Mouse (Mus musculus) brain, embryonic 18.5 days (tissue): ENCODE results near the gene Ank3.
A peak's percentile ranks its signal among the peaks of the same experiment; 100 is the strongest.

ENCODE experiments used
- DNase-seq: peaks from one replicate; pipeline ENCODE4 v3.0.0-alpha.2; 2012; ENCODE audit warnings: low read depth, low spot score

Gene Ank3

DNA sequence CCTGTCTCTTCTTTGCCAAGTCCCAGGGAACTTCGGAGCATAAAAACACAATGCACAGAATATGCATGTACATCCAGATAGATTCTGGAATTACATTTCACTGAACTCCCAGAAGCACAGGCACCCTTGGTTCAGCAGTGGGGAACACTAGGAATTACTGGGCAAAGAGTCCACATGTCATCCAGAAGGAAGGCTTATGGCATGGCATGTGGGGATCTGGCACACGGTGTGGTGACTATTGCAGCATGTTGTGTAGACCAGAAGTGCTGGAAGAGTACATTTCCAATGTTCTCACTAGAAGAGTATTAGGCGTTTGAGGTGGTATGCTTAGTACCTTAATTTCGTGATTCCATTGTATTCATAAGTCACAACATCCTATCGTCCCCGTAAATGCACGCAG lies 422.7 kb downstream of the Ank3 start:
- no peak for DNase-seq

DNA sequence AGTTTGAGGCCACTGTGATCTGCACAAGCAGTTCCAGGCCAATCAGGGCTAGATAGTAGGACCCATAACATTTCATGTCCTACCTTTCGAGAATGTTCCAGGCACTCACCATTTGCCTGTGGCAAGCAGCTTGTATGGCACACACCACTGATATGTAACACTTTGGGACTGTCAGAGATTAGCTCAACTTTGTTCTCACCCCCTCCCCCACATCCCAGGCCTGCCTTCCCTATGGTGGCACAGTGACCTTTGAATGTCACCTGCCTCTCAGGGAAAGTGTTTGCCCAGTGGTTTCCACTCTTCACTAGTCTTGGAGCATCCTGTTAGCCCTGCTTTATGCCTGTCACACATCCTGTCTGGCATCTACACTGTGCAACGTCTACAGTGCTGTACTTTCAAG lies 430.2 kb downstream of the Ank3 start:
- DNase-seq = no peak

DNA sequence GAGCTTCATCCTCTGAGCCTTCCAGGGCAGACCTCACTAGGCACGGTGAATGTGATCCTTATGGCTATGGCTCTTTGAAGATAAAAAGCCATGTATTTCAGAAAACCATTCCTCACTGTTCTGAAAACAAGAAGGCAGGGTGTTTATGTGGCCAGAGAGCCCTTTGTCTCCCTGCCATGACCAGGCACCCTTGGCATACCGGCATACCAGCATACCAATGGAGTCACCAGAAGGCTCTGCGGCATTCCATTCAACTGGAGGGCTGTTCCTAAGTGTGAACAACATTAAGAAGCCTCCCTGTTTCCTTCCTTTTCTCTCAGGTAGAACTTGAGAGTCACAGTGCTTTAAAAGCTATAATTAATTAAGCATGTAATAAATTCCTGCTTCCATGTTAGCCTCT lies 430.7 kb downstream of the Ank3 start:
- DNase-seq = no peak

DNA sequence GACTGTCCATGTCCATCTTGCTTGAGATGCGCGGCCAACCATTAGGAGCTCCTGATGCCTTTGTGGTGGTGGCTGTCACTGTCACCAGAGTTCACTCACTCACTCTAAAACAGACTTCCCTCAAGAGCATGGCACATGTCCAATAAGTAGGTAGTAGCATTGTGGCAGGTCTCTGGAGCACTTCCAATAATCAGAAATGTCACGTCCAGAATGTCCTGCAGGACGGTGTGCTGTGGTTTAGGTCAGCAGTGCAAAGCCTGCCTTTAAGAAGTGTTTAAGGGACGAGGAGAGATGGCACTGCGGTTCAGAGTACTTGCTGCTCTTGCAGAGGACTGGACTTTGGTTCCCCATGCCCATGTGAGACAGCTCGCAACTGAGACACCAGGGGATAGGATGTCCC lies 433.0 kb downstream of the Ank3 start:
- no peak for DNase-seq

DNA sequence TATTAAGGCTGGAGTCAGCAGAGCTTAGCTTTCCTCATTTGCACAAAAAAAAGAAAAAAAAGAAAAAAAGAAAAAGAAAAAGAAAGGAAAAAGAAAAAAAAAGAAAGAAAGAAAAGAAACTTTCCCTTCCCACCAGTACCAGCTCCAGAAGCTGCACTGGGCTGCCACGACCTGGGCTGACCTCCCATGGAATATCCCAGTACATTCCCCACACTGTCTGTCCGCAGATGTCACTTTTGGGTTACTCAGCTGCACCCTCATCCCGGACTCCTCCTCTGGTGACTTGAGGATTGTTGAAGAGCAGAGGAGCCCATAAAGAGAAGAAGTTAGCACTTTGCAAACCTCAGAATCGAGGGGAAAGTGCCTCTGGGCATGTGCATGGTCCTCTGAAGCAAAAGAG lies 433.7 kb downstream of the Ank3 start:
- no peak for DNase-seq

DNA sequence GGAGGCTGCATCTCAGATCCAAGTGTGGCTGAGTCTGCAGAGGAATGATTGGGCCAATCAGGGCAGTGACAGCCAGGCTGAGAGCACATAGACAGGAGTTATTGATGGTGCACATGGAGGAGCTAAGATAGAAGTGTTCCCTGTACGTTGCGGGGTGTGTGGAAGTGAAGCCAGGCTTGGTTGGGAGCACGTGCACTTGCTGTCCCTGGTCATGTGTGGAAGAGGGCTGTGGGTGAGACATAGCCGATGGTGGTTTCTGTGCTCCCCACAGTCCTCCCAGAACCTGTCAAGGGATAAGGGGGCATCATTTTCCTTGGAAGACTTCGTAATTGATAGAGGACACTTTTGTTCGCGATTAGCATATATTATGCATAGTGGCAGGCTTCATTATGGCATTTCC lies 434.2 kb downstream of the Ank3 start:
- DNase-seq = no peak

DNA sequence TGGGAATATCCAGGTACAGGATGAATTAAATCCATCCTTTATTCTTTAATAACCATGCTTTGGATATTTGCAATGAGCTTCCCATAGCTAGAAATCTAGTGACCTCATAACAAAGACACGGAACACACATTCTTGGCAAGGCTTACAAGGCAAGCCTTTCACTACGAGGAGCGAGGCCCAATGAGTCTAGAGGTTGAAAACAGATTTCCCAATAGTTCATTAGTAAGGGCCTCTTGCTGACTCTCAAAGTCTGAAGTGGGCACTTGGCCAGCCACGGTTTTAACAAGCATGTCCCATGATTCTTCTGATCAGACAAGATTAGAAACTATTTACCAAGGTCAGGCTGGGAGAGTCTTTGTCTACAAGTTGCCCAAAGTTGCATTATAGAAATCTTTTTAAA lies 436.1 kb downstream of the Ank3 start:
- no peak for DNase-seq

DNA sequence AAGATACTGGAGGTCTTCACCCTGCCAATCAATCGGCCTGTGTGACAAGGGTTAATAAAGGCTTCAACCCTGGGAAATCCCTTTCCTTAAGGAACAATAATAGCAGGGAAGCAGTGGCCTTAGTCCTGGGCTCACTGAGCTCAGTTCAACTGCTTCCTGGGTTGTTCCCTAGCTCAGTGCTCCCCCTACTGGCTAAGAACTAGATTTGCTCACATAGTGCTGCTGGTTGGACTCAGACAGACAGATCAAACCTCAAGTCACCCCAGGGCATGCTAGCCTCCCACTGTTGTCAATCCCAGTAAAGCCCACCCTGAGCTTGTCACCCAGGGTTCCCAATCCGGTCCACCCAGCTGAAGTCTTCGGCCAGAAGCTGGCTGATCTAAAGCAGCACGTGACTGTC lies 447.2 kb downstream of the Ank3 start:
- peak; percentile 36 for DNase-seq

DNA sequence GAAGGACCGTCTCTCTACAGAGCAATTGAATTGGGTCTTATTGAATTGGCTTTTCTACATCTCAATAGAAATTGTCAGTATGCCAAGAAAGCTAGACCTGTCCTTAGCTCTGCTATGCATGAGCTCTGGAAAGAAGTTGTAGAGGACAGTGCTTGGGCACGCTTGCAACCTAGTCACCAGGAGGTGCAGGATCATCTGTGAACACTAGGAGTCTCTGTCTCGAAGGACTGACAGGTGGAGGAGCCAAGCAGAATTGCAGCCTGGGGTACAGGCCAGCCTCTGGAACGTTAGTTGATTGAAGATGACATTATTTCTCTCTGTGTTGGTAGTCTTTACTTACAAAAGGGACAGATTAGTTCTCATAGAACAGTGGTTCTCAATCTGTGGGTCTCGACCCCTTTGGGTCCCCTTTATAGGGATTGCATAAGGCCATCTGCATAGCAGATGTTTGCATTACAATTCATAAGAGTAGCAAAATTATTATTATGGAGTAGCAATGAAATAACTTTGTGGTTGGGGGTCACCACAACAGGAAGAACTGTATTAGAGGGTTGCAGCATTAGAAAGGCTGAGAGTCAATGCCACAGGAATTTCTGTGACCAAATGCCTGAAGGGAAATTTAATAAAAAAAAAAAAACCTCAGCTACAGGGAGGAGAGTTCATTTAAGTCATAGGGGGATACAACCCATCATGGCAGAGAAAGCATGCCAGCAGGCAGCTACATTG lies 454.0 kb downstream of the Ank3 start:
- no peak for DNase-seq

DNA sequence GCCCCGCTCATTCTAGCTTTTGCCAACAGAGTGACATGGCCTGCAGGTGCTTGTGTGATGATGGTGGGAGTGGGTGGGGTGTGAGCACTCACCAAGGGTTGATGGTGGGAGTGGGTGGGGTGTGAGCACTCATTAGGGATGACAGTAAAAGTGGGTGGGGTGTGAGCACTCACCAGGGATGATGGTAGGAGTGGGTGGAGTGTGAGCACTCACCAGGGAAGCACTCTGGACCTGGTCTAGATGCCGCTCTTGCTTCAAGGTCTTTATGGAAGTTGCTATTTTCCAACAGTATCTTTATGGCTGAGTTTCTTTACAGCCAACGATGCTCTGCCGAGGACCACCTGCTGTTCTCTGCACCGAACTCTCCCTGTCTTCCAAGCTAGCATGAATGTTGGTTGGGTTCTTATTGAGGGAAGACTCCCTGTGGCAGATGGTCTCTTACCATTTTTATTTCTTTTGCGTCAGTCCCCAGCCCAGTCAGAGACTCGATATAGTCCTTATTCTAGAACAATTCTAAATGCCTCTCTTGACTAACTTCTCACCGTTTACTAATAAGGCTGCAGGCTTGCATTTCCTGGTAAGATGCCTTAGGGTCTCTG lies 456.1 kb downstream of the Ank3 start:
- DNase-seq = no peak

DNA sequence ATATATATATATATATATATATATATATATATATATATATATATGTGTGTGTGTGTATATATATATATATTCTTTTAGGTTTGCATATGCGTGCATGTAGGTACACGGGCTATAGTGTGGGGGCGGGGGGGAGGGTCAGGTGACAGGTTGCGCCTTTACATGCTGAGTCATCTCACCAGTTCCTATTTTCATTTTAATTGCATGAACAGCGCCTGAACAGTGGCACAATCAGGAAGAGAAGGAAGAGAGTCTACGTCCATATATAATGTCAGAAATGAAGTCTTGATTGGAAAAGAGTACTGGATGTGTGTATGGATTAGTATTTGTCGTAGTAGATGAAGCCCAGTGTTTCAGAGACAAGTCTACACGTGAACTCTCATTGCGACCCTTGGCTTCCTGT lies 459.4 kb downstream of the Ank3 start:
- no peak for DNase-seq

DNA sequence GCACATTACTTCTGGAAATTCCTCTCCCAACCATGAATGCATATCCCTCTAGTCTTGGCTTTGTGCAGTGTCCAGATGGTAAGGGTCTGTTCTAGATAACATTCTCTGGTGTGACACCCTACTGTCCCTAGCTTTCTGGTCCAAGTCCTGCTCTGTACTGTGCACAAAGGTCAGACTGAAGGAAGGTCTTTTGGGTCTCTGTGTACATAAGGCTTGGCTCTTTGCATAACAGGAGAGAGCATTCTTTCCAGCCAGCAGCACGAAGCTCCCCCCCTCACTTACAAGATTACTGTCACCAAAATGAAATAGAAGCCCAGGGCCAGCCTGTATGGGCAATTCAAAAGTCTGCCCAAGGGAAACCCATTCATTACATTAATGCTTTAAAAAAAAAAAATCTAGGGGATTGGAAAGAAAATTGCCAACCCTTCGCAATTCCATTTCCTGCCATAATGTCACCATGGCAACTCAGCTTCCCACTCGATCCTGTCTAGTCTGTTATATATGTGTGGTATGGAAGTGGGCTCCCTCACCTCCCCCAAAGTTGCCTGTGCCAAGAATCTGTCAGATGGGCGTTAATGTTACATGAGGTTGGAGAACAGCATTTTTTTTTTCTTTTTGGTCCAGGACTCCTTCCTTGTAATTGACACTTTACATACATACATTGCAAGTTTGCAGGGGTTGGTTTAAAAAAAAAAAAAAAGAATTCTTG lies 460.5 kb downstream of the Ank3 start:
- DNase-seq = peak; percentile 67

DNA sequence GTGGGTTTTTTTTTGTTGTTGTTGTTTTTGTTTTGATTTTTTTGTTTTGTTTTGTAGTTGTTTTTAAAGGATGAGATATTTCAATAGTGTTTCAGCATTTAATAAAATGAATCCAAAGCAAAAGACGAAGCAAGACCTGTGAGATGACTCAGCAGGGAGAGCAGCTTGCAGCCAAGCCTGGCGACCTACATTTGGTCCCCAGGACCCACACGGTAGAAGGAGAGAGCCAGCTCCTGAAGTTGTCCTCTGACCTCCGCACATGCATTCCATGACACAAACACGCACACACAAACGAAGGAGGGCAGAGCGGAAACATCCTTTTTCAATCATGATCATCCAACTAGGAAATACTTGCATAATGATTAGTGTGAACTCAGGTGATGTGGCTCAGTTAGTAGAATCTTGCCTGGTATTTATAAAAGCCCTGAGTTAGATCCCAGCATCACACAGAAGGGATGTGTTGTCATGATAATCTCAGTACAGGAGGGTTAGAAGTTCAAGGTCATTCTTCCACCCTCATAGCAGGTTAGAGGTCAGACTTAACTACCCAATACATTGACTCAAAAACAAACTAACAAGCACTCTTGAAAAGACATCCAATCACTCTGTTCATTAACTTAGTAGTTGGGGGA lies 461.4 kb downstream of the Ank3 start:
- DNase-seq = no peak

DNA sequence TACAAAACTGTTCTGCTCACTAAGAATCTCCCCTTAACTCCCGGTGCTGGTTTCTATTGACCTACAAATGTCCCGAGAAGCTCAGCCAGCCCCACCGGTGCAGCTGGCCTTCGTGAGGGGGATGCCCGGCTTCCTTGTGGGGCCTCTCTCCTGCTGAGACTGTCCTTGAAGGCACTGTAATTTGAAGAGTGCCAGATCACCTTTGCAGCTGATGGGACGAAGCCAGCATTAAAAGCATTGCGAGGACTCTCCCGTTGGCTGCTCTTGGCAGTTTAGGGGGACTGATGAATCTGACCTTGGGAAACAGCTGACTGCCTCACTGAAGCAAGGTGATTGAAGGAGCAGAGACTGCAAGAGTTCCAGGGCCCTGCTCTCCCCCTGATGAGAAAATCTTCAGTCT lies 464.3 kb downstream of the Ank3 start:
- DNase-seq = no peak

DNA sequence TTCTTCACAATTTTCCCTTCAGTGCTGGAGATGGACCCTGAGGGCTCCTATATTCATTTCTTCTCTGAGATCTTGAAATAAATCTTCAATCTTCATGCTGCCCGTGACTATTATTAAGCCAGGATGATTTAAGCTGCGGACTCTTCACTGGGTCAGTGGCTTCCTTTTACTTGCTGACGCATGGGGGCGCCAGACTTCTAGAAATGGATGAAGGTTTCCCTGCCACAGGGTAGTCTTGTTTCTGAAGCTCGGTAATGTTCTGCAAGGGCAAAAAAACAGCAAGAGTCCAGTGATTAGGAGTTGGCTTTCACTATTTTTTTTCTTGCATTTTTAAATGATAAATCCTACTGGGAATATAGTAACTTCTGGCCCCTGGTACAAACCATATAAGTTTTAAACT lies 471.8 kb downstream of the Ank3 start:
- DNase-seq = no peak

DNA sequence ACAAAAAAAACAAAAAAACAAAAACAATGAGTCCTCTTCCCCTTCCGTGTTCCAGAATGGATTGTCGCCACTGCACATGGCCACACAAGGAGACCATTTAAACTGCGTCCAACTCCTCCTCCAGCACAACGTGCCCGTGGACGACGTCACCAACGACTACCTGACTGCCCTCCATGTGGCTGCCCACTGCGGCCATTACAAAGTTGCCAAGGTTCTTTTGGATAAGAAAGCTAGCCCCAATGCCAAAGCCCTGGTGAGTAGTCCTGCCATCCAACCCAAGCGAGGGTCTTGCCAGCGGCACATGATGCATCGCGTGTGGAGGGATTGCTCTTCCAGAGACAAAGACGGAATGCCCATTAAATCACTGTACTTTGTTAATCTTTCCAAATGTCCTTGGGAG lies 472.4 kb downstream of the Ank3 start:
- DNase-seq = no peak

DNA sequence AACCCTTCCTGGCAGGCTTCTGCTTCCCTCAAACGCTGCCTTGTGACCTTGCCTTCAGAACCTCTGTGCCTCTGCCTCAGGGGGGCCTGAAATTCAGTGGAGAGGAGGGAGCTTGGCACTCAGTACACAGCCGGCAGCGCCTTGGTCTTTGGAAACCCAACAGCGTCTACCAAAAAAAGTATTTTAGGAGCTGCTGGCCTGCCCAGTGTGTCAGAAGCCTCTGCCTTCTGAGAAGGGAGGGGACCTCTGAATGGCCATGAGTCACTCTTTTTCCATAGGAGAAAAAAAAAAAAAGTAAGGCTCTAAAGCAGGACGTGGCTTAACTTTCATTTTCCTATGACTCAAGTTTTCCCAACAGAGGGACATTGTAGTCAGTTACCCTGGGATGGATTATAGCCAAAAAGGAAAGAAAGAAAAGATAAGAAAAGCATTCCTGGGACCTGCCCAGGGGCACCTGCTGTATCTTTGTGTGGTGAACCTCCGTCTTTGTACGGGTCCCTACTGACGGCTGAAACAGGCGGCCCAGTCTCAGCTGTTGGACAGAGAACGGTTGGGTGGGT lies 473.7 kb downstream of the Ank3 start:
- no peak for DNase-seq

DNA sequence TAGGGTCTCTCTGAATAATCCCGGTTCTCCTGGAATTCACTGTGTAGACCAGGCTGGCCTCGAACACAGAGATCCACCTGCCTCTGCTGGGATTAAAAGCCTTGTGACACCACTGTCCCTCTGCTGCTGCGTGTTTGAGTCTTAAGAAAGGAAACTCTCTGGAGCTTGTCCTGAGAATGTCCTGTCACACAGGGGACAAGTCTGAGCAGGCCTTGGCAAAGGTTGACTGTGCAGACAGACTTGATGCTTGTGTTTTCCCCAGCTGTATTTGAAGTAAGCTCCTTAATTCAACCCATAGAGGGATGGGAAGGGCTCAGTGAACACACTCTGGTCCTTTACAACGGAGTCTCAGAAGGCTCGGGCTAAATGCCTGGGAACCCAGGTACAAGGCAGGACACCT lies 474.3 kb downstream of the Ank3 start:
- DNase-seq = no peak

DNA sequence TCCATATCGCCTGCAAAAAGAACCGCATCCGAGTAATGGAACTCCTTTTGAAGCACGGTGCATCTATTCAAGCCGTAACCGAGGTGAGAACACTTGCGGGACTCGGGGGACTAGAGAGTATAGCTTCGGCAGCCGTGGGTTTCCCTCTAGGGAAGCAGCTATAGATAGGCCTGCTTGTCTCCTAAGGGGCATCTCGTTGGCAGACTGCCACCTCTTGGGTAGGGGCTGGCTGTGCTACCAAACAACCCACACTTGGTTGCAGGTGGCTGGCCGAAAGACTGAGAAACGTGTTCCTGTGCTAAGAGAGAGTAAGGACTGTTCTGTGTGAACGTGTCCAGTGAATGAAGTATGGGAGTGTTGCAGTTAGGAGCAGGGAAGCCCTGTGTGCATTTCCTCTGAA lies 476.2 kb downstream of the Ank3 start:
- DNase-seq = no peak

DNA sequence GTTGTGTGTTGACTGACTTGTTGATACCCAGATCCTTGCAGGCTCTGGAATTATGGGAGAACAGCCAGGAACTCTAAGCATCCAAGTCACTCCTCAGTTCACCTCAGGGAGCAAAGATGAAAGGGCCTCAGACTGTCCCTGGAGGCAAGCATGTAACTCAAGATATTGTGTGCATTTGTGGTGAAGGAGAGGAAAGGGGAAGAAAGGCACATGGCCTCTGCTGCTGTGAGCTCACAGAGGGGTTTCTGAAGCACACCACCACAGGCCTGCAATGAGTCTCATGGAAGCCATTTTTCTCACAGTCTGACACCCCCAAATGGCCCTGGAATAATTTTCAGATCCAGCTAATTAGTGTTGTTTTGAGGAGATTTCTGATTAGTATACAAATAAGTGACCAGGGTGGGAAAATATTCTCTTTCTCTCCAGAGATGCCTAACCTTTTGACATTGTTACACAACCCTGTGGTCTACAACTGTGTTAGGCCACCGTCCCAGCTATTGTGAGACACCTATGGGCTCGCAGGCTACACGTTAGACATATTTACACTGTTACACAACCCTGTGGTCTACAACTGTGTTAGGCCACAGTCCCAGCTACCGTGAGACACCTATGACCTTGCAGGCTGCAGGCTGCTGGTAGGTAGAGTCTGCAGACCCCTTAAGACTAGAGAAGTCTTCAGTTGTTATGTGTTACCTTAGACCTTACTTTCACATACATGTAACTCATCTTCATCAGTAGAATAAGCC lies 485.5 kb downstream of the Ank3 start:
- no peak for DNase-seq

DNA sequence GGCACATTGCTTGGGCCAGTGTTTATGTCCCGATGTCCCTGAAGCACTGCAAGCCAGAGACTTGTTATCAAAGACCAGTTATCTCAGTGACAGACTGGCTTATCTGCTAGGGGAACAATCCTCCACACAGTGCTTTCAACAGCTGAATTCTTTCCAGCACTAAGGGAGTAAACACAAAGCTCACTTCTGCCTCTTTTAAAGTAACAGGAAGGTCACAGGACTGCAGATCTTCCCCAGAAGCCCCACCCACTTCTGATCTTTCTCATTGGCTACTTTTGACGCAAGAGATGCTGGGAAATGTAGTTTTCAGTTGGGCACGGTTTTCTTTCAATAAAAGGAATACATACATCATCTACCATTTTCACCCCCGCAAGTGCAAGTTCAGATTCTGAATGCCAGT lies 489.8 kb downstream of the Ank3 start:
- no peak for DNase-seq

DNA sequence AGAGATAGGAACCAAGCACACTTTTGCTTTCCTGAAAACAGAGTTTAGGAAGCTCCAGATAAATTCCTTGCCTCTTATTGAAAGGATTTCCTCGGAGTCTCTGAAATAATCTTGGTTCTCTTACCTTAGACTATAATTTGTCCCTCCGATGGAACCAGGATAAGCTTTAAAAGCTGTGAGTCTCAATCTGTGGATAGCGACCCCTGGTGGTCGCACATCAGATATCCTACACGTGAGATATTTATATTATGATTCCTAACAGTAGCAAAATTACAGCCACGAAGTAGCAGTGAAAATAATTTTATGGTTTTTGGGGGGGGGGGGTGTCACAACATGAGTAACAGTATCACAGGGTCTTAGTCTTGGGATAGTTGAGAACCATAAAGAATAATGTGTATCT lies 491.2 kb downstream of the Ank3 start:
- DNase-seq = peak; percentile 32
